Mouse (Mus musculus): Measurements from ENCODE around the gene Olfr24. TPM values are rescaled to one million over a fixed set of nuclear protein-coding genes. Genes with fewer than 3 reads are reported as not detected.

Gene Olfr24
- polyA plus RNA-seq (2014; fragmentation: Illumina TruSeq; extraction: RNeasy Lipid Tissue Mini Kit (QIAGEN cat#74804); ENCODE audit: low read depth, low replicate concordance): not detected

GRCm38 (mm10) chr9:18763896-18764295, at the start of gene Olfr24:
Olfr24 (minus strand) TSS chr9:18763996.

Other genes starting within 250 kb of the Olfr24 start
- gene Muc16, start 89.5 kb downstream of the Olfr24 start, polyA plus RNA-seq (2014; fragmentation: Illumina TruSeq; extraction: RNeasy Lipid Tissue Mini Kit (QIAGEN cat#74804); ENCODE audit: low read depth, low replicate concordance): 4.5 TPM
- not detected for gene Olfr828, start 55.5 kb upstream of the Olfr24 start, polyA plus RNA-seq (2014; fragmentation: Illumina TruSeq; extraction: RNeasy Lipid Tissue Mini Kit (QIAGEN cat#74804); ENCODE audit: low read depth, low replicate concordance)
- not detected for gene Olfr829, start 90.9 kb upstream of the Olfr24 start, polyA plus RNA-seq (2014; fragmentation: Illumina TruSeq; extraction: RNeasy Lipid Tissue Mini Kit (QIAGEN cat#74804); ENCODE audit: low read depth, low replicate concordance)
- not detected for gene Olfr830, start 110.7 kb upstream of the Olfr24 start, polyA plus RNA-seq (2014; fragmentation: Illumina TruSeq; extraction: RNeasy Lipid Tissue Mini Kit (QIAGEN cat#74804); ENCODE audit: low read depth, low replicate concordance)
- gene Olfr832, start 173.1 kb upstream of the Olfr24 start, polyA plus RNA-seq (2014; fragmentation: Illumina TruSeq; extraction: RNeasy Lipid Tissue Mini Kit (QIAGEN cat#74804); ENCODE audit: low read depth, low replicate concordance): not detected
- gene Olfr834, start 224.0 kb upstream of the Olfr24 start, polyA plus RNA-seq (2014; fragmentation: Illumina TruSeq; extraction: RNeasy Lipid Tissue Mini Kit (QIAGEN cat#74804); ENCODE audit: low read depth, low replicate concordance): not detected